In genomic region chr14:61069555-61069954, GRCm38 (mm10) we compare ENCODE assay signal across 14 mouse cellular contexts. TPM values are rescaled to one million over a fixed set of nuclear protein-coding genes. Genes with fewer than 3 reads are reported as not detected.
"Had no signal": no experiment of that assay in that cellular context is flagged by ENCODE, and none has a peak within 500 bp of the region (broad histone marks: within the 10 kb centered on the region; RNA-seq: fewer than 3 reads in every experiment).

No protein-coding gene starts in this region.

- H3K36me3 ChIP-seq: midbrain, embryonic 13.5 days; midbrain, embryonic 15.5 days; neural tube, embryonic 12.5 days; stomach, embryonic 15.5 days had no signal

- H3K27me3 ChIP-seq: midbrain, embryonic 13.5 days; midbrain, embryonic 15.5 days; neural tube, embryonic 12.5 days; stomach, embryonic 15.5 days had no signal

- H3K4me3 ChIP-seq: megakaryocyte, embryonic 14.5 days; midbrain, embryonic 13.5 days; midbrain, embryonic 15.5 days; neural tube, embryonic 12.5 days; stomach, embryonic 15.5 days had no signal

- H3K4me2 ChIP-seq: midbrain, embryonic 11.5 days; midbrain, embryonic 13.5 days; midbrain, embryonic 15.5 days; neural tube, embryonic 12.5 days; stomach, embryonic 15.5 days had no signal

- ATAC-seq: lung, postnatal 0 days; midbrain, embryonic 13.5 days; midbrain, embryonic 15.5 days had no signal

- H3K9me3 ChIP-seq: megakaryocyte, embryonic 14.5 days; midbrain, embryonic 13.5 days; midbrain, embryonic 15.5 days; neural tube, embryonic 12.5 days; stomach, embryonic 15.5 days had no signal

- DNase-seq: right cerebral cortex, postnatal 14 days; thymus, adult 2 months; thymus, postnatal 25 days; thymus, postnatal 4 days had no signal

- H3K27ac ChIP-seq: liver, embryonic 14.5 days; macrophage; midbrain, embryonic 13.5 days; midbrain, embryonic 15.5 days; neural tube, embryonic 12.5 days; stomach, embryonic 15.5 days; stomach, postnatal 0 days had no signal

- H3K9ac ChIP-seq: liver, embryonic 14.5 days; midbrain, embryonic 13.5 days; midbrain, embryonic 15.5 days; neural tube, embryonic 12.5 days; stomach, embryonic 15.5 days had no signal

- H3K4me1 ChIP-seq: megakaryocyte, embryonic 14.5 days; midbrain, embryonic 13.5 days; midbrain, embryonic 15.5 days; neural tube, embryonic 12.5 days had no signal

RNA-seq across cellular contexts. Expression of gene Tnfrsf19, which starts 23.3 kb away (rescaled TPM):
- polyA plus RNA-seq: macrophage had no signal
